Mouse (Mus musculus): ENCODE results near the gene 4932438H23Rik. TPM values are rescaled to one million over a fixed set of nuclear protein-coding genes. Genes with fewer than 3 reads are reported as not detected.

Gene 4932438H23Rik
- total and polyA plus RNA-seq, 3 experiments = not detected

DNA sequence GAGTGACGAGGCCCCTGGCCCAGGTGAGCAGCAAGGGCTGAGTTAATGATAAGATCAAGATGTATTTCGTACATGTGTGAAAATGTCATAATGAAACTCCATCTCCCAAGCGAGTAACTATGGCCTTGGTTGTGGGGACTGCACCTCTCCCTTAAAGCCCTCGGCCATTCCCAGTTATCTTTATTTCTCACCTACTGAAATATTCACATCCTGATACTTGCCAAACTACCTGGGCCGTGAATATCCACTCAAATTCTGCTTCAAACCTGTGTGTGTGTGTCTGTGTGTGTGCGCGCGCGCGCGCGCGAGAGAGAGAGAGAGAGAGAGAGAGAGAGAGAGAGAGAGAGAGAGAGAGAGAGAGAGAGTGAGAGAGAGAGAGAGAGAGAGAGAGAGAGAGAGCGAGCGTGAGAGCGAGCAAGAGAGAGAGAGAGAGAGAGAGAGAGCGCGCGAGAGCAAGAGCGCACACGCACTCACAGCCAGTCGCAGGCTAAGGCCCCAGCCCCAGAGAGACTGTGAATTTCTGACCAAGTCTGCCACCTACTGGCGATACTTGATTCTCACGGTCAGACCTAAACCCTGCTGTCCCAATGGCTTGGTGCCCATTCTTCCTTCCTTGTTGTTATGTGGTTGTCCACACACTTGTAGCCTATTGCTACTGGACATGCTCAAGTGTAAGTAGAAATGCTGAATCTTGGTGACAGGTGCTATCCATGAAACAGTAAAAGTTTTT lies 21.6 kb downstream of the 4932438H23Rik start:
- Histone ChIP-seq H3K27me3 (ENCODE audit: control insufficient read depth in 1 of 2, insufficient read depth in 2 of 2, low read length in 2 of 2) (no peaks in the 10 kb centered on the region), H3K9me3 (replicated peaks; ENCODE audit: insufficient read depth, low read length) (no peaks in the 10 kb centered on the region), H3K79me2 (ENCODE audit: control insufficient read depth, insufficient read depth, low read length, poor library complexity) (no peaks in the 10 kb centered on the region), H3K4me3 (ENCODE audit: control insufficient read depth in 1 of 2, insufficient read depth in 1 of 2, low read depth in 2 of 2, low read length in 2 of 2) (peak overlapping the region; percentile 19 to 24; a peak in 2 of 4 replicates), H3K9ac (ENCODE audit: control insufficient read depth, low read depth, low read length, poor library complexity, severe bottlenecking) (peak overlapping the region; percentile 26), H3K36me3 (ENCODE audit: control insufficient read depth in 1 of 2, insufficient read depth in 2 of 2, low read length in 2 of 2) (no peaks in the 10 kb centered on the region; a peak in 1 of 4 replicates), H3K27ac (ENCODE audit: control insufficient read depth, low read depth, low read length) (no peak overlapping the region), H3K4me1 (ENCODE audit: control insufficient read depth in 1 of 2, insufficient read depth in 2 of 2, low read length in 2 of 2) (no peaks in the 10 kb centered on the region; a peak in 1 of 4 replicates)
- peak; percentile 93 for DNase-seq (ENCODE audit: low read depth, low spot score)
- no peak for TF ChIP-seq ETS1 (IDR thresholded peaks at IDR 0.05; ENCODE audit: low read depth, low read length)
- TF ChIP-seq TBP (IDR thresholded peaks at IDR 0.05; ENCODE audit: low read depth, low read length) = no peak
- no peak for TF ChIP-seq GABPA (IDR thresholded peaks at IDR 0.05; ENCODE audit: low read depth, low read length)
- no peak for TF ChIP-seq EP300 (IDR thresholded peaks at IDR 0.05; ENCODE audit: low read depth in 1 of 2, low read length in 2 of 2)
- TF ChIP-seq RCOR1 (IDR thresholded peaks at IDR 0.05; ENCODE audit: low read depth, low read length) = no peak
- no peak for TF ChIP-seq ZNF384 (IDR thresholded peaks at IDR 0.05; ENCODE audit: low read depth, low read length)
- no peak for TF ChIP-seq MYC (IDR thresholded peaks at IDR 0.05; ENCODE audit: low read depth, low read length)
- peak; percentile 81 for TF ChIP-seq SMC3 (IDR thresholded peaks at IDR 0.05; ENCODE audit: low read depth, low read length)
- peak; percentile 15; the same call in 1 of the 2 replicates for TF ChIP-seq BHLHE40 (IDR thresholded peaks at IDR 0.05; ENCODE audit: borderline replicate concordance, low read depth, low read length)
- peak; percentile 80 for TF ChIP-seq ZC3H11A (IDR thresholded peaks at IDR 0.05; ENCODE audit: low read depth, low read length)
- TF ChIP-seq ZMIZ1 (IDR thresholded peaks at IDR 0.05; ENCODE audit: low read depth, low read length) = no peak
- no peak for TF ChIP-seq POLR2AphosphoS2 (IDR thresholded peaks at IDR 0.05; ENCODE audit: low read length)
- no peak for TF ChIP-seq MAZ (IDR thresholded peaks at IDR 0.05; ENCODE audit: low read depth, low read length)
- TF ChIP-seq RAD21 (IDR thresholded peaks at IDR 0.05; ENCODE audit: low read depth, low read length) = peak; percentile 78
- TF ChIP-seq CHD1 (IDR thresholded peaks at IDR 0.05; ENCODE audit: low read depth, low read length) = no peak
- peak; percentile 85 for TF ChIP-seq JUND (IDR thresholded peaks at IDR 0.05; ENCODE audit: low read depth, low read length)
- no peak for TF ChIP-seq GATA1 (IDR thresholded peaks at IDR 0.05; ENCODE audit: low read depth, low read length)
- TF ChIP-seq USF1 (IDR thresholded peaks at IDR 0.05; ENCODE audit: low read depth, low read length) = no peak
- no peak for TF ChIP-seq KAT2A (conservative IDR thresholded peaks at IDR 0.05; ENCODE audit: low read depth, low read length)
- no peak for TF ChIP-seq ZKSCAN1 (IDR thresholded peaks at IDR 0.05; ENCODE audit: low read depth, low read length)
- TF ChIP-seq TCF12 (IDR thresholded peaks at IDR 0.05; ENCODE audit: low read depth, low read length) = no peak
- TF ChIP-seq CTCF (IDR thresholded peaks at IDR 0.05 in 2 of 3, conservative IDR thresholded peaks at IDR 0.05 in 1 of 3; ENCODE audit: control insufficient read depth in 1 of 3, insufficient read depth in 1 of 3, low read depth in 2 of 3, low read length in 3 of 3, poor library complexity in 1 of 3, severe bottlenecking in 1 of 3) = peak; percentile 54 to 82 (median 74)
- TF ChIP-seq UBTF (IDR thresholded peaks at IDR 0.05; ENCODE audit: borderline replicate concordance, insufficient read depth, low read depth, low read length) = no peak
- no peak for TF ChIP-seq ELF1 (IDR thresholded peaks at IDR 0.05; ENCODE audit: low read depth, low read length)
- TF ChIP-seq MAFK (IDR thresholded peaks at IDR 0.05; ENCODE audit: borderline replicate concordance, low read depth, low read length) = no peak
- TF ChIP-seq HCFC1 (IDR thresholded peaks at IDR 0.05; ENCODE audit: low read depth, low read length) = no peak
- TF ChIP-seq NELFE (IDR thresholded peaks at IDR 0.05; ENCODE audit: low read depth, low read length) = no peak
- TF ChIP-seq POLR2A (IDR thresholded peaks at IDR 0.05; ENCODE audit: control insufficient read depth in 1 of 2, insufficient read depth in 1 of 2, low read depth in 1 of 2, low read length in 2 of 2, poor library complexity in 1 of 2) = no peak
- TF ChIP-seq USF2 (IDR thresholded peaks at IDR 0.05; ENCODE audit: borderline replicate concordance in 1 of 2, insufficient read depth in 1 of 2, low read depth in 1 of 2, low read length in 2 of 2) = no peak
- TF ChIP-seq MEF2A (IDR thresholded peaks at IDR 0.05; ENCODE audit: extremely low read depth, insufficient replicate concordance, low read depth, low read length, poor library complexity, severe bottlenecking) = no peak
- TF ChIP-seq SIN3A (IDR thresholded peaks at IDR 0.05; ENCODE audit: low read length) = peak; percentile 32; the same call in 1 of the 2 replicates
- no peak for TF ChIP-seq CHD2 (IDR thresholded peaks at IDR 0.05; ENCODE audit: low read length)
- TF ChIP-seq POLR2AphosphoS5 (IDR thresholded peaks at IDR 0.05; ENCODE audit: borderline replicate concordance, low read depth, low read length) = no peak
- no peak for TF ChIP-seq MYB (IDR thresholded peaks at IDR 0.05; ENCODE audit: low read depth, low read length)

Data from MEL (cell line).